Mouse (Mus musculus): ENCODE data around the gene Adamts6. TPM values are rescaled to one million over a fixed set of nuclear protein-coding genes. Genes with fewer than 3 reads are reported as not detected.

The Adamts6 gene
- total RNA-seq, 2 experiments from 2014 or later: 5.4 to 6.2 TPM

Other genes with a start within 250 kb of the Adamts6 start
- 10 to 100 TPM; 13.9 to 14.9 TPM for gene Nln, start 178.2 kb upstream of the Adamts6 start, total RNA-seq (2021)
- gene Sgtb, start 178.1 kb upstream of the Adamts6 start, total RNA-seq (2021): 1 to 10 TPM; 1.4 to 1.5 TPM
- gene Trappc13, start 109.4 kb upstream of the Adamts6 start, total RNA-seq (2021): 10 to 100 TPM; 32.9 to 36.9 TPM
- 10 to 100 TPM; 18.8 to 20.6 TPM for gene Trim23, start 109.0 kb upstream of the Adamts6 start, total RNA-seq (2021)
- gene Cenpk, start 59.2 kb upstream of the Adamts6 start, total RNA-seq (2021): 1 to 10 TPM; 1.4 to 1.9 TPM
- 1 to 10 TPM; 8.4 TPM for gene Ppwd1, start 59.0 kb upstream of the Adamts6 start, total RNA-seq (2021)

Data from heart, postnatal 14 days (tissue).